Mouse (Mus musculus) B cell, adult 2 months (primary cell): ENCODE data around the gene 2010111I01Rik.

Source experiments
- DNase-seq, 2 experiments: peaks; one replicate each; pipeline ENCODE4 v3.0.0; 2022

Gene 2010111I01Rik

DNA sequence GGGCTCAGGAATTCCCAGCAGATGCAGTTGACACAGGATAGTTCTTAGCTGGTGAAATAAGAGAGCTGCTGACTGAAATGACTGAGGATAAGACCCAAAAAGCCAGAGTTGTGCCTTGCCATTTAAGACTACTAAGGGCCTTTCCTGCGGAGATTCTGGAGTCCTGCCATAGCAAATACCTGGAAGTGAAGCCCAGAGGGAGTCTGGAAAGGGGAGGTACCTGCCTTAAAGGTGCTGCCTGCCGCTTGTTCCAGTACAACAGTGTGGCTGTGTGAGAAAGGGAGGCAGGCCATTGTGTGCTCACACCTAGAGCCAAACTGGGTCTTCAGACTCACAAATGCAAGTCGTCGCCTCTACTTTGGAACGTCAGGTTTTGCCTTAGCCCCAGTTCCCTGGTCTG, 305.5 kb downstream of the 2010111I01Rik start:
- DNase-seq = no peak

DNA sequence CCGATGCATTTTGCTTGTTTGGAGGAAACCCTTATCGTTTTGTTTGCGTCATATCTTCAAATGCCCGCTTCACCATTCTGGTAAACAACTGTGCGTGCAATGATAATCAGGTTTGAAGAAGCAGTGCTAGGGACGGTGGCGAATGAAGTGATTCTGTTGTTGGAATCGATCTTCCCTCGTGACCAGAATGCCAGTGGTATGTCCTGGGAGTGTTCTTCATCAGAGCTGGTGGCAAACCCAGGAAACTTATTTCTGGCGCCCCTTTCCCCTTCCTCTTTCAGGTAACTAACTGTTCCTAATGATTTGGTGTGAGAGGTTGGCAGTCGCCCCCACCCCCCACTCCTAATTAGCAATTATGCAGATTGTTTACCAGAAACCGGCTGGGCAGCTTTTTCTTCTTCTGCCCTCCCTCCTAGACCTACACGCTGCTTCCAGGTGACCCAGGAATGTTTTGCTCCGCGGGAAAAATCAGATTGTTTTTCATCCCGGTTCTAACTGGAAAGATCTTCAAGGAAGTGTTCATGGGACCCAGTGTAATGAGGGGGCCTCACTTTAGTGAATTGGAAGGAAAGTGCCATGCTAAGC, 307.4 kb downstream of the 2010111I01Rik start:
- DNase-seq = no peak

DNA sequence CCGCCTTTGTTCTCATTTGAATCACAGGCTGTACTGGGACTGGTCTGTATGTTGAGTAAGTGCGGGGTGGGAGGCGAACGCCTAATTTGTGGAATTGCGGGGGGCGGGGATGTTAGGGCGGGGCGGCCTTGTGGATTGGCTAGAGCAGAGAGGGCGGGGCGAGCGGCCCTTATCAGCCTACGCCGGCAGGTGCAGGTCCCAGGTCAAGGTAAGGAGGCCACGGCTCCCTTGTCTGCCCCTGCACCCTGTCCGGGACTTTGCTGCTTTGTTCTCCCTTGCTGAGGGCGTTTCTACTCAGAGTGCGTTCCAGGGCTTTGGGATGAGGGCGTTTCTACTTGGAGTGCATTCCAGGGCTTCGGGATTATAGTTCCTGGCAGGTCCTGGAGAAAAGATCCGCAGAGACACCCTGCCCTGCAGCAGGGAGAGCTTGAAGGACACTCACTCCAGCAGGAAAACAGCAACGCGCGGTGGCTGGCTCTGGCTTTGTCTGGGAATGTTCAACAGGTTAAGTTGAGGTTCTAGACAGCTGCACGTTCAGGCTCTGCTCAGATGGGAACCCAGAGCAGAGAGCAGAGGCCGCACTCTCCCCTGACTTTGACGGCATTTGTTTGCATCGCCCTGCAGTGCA, 308.0 kb downstream of the 2010111I01Rik start:
- no peak for DNase-seq

DNA sequence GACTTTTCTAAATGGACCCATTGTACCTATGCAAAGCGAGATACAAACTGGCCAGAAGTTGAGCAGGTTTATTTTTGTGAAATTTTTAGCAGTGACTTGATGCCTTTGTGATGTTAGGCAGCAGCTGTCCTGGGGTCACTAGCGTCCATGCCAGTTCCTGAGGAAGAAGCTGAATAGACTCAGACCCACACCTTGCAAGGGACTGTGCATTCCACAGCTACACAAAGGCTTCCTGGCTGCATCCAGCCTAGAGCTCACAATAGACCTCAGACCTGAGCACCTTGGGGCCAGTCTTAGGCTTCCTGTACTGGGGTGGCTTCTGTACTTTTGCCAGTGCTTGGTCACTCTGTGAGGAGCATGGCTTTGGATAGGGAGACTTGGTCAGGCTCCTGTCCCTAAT, 309.2 kb downstream of the 2010111I01Rik start:
- DNase-seq = no peak

DNA sequence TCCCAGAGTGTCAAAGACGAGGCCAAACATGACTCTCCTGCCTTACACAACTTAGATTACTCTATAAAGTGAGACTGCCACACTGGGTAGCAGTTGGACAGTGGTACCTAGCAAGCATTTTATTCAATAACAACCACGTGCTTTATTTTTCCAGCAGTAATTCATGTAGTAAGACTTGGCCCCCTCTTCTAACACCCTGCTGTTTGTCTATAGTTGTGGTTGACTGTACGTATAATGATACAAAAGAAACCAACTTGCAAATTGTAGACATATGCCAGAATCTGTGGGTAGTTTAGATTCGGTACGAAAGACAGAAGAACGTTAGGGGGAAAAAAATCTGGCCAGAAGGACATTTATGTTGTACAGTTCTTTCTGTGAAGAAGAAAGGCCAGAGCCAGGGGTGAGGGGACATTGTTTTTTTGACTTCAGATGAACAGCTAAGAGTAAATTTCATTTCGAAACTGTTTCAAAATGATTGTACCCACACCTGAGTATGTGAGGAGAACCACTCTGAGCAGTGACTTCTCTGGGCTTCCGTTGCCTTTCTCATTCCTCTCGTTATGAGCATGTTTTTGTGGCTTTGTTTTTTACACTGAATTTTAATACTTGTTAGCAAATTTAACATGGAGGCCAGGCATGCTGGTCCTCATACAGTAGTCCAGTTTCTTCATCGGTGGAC, 309.9 kb downstream of the 2010111I01Rik start:
- no peak for DNase-seq

DNA sequence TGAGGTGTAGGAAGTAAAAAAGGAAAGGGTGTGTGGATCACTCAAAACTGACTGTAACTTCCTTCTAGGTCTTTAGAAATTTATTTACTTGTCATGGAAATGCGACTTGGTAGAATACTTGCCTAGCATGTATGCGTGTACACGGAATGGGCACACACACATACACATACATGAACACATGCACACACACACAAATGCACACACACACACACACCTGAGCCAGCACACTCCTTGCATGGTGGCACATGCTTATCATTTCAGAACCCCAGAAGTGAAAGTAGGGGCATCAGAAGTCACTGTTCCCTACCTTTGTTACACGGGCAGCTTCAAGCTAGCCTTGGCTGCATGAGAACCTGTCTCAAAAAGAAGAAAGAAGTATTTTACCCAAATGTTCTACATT, 311.7 kb downstream of the 2010111I01Rik start:
- no peak for DNase-seq

DNA sequence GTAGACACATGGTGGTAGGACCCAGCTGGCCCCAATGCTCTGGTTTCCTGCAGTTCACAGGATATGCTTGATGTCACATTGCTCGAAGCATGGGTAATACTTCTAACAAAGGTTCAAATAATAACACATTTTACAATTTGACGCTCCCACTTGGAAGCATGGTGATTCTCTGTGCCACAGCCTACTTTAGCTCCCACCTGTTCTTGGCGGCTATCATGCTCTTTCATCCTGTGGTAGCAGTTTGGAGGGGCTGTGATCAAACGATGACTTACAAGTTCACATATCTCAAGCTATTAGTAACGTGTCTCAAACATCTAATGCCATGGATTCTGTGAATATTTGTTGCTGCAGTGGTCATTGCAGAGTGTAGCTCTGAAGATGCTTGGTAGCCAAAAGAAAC, 312.6 kb downstream of the 2010111I01Rik start:
- no peak for DNase-seq

DNA sequence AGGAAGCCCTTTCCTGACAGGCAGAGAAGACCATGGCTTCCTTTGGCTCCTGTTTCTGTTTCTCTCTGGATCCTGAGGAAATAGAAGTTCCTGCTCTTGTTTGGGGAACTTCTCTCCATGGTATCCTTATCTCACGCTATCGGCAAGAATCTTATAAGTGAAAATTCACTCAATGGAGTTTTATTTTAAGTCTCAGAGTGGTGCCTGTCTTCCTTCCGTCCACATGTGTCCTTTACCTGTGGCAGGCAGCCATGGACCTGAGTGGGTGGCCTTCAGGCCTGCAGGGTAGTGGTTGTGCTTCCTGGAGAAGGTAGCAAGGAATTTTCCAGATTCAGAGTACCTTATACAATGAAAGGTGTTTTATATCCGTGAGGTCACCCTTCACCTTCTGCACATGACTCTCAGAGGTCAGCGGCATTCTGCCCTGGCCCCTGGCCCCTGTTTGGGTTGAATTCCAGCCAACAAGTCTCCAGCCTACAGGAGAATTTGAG, 313.5 kb downstream of the 2010111I01Rik start:
- no peak for DNase-seq

DNA sequence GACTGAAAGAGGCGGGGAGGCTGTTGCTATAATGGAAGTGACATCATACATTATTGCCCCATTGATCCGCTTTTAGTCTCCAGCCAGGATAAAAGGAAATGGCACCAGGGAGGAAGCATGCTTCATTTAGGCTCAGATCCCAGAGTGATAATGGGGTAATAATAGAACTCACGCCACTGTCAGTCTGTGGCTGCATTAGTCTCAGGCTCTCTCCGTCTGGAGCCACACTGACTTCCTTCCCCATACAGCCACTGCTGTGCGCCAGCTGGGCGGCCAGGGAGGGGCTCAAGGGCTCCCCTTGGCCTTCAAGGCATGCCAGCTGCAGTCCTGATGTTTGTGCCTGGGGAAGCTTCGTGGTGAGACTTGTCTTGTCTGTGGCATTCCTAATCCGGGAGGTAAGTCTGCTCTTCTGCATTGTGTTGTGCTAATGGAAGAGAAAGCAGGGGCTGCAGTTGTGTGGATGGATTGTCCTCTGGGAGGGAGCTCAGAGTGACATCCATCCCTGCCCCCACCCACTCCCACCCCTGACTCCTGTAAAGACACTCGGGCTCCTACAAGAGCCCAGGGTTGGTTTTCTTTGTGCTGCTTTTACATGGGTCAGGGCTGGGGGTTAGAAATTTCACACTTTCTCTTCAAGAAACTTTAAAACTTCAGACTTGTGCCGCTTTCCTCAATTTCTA, 314.2 kb downstream of the 2010111I01Rik start:
- peak; percentile 8 to 12 for DNase-seq

DNA sequence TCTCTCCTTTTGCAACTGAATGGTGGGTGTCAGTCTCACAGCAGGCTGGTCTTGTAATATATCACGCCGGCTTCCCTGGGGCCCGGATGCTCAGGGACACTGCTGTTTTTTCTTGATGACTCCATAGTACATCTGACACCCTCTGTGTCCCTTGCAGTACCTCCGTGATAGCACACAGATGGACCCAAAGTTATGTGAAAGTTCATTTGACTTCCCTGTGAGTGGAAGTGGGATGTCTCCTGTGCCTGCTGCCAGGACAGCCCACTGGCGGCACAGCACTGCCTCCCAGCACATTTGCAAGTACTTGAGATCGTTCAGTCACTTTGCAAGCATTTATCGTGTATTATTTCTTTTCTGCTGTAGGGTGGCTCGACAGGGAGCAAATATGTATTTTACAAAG, 315.1 kb downstream of the 2010111I01Rik start:
- no peak for DNase-seq

DNA sequence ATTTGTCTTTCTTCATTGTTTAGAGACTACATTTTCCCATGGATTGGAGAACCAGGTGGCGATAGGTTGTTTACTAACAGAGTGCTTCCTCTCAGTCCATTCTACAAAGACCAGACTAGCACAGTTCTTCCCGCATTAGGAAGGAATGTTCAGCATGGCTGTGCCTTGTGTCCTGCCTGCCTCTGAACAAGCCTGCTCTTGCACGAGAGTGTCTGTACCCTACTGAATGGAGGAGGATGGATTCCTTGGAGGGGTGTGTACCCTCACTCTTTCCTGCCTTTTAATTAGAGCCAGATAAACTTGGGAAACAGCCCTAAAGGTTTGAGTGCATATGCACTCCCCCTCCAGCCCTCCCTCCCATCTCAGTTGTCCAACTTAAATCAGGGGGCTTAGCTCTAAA, 315.7 kb downstream of the 2010111I01Rik start:
- DNase-seq = no peak

DNA sequence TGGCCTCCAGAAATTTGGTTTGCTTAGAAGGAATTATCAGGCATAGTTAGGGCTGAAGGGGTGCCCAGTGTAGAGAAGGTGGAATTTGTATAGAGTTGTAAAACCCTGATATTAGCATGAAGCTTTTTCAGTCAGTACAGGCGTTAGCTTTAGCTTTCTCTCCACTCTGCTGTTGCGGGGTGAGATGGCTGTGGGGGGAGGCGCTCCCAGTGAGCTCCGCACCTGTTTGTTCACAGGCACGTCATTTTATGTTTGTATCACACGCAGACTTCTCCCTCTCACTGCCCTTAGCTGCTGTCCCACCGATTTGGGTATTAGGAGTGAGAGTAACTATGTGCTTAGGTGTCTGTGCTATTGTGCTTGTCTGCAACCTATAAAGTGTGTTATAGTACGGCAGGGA, 316.5 kb downstream of the 2010111I01Rik start:
- DNase-seq = no peak

DNA sequence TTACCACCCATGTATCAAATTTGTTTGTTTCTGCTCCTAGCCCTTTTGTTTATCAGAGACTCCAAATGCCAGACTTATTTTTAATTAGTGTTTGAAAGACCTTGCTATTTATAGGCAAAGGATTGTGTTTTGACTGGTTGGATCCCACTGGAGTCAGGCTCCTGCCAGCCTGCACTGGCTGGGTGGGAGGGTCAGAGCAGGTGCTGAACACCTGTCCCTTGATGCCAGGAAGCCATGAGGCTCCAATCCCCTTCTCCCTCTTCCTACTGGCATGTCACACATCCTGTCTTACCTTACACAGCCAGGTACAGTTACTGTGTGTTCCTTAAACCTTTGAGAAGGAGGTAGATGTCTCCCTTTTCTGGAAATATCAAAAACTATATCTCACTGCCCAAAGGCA, 318.5 kb downstream of the 2010111I01Rik start:
- no peak for DNase-seq

DNA sequence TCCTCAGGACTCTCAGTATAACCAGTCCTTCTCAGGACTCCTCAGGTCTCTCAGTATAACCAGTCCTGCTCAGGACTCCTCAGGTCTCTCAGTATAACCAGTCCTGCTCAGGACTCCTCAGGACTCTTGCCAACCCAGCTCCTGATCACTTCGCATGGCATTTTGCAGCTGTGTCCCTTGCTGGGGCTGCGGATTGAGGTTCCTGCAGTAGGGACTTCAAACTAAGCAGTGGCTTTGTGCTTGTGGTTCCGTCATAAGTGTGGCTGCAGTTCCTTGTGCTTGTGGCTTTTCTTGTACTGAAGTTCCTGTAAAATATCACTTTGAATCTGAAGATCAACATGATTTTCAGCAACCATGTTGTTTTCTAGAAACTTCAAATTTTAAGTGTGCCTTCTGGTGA, 320.1 kb downstream of the 2010111I01Rik start:
- DNase-seq = no peak

DNA sequence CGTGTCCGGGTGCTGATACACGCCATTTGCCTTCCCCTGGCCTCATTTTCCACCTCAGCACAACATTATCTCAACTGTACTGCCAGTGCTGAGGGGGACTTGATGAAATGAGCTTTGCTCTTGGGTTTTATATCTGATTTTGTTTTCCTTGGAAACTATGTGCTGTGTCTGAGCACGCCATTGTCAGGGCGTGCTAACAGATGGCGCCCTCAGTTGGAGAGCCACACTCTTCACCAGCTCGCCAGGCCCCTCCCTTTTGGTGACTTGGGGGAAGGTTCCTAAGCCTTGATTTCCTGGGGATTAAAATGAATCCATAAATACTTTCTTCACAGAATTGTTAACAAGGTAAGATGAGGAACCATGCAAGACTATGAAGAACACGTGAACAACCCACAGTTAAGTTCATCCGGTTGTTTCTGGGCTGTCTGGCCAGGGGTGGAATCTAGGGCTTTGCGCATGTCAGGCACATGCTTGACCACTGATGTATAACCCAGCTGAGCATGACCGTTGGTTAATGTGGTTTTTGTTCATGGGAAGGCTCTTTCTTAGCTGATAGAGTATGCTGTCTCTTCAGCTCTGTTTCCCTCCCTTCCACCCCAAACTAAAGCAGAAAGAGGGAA, 321.9 kb downstream of the 2010111I01Rik start:
- DNase-seq = peak; percentile 6 to 8

DNA sequence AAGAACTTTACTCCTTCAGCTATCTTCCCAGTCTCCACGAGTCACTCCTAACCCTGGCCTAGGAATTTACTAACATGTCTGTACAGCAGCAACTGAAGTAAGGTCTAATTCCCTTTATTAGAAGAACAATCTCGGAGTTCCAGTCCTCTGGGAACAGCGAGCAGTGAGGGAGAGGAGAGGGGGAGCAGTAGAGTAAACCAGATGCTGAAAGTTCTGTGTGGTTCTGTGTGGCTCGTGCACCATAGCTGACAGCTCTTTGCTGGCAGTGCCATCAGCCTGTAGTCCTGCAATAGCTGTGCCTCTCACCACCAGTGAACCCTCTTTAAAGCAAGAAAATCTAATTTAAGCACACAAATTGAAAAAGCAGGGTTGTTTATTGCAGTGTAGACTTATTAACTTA, 324.5 kb downstream of the 2010111I01Rik start:
- no peak for DNase-seq

DNA sequence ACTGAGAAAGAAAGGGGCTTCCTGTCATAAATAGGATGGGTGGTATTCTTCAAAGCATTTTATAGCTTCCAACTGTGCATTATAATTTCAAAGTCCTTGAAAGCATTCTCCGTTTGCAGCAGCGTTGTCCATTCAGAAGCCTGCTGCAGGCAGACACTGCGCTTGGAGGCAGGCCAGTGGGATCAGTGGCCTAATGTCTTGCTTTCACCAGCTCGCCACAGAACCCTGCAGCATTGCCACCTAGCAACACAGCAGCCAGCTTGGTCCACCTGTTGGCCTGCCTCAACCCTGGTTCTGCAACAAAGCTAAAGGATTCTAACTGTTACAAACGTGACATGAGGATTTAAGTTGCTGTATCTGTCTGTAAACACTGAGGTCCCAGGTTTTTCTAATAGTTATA, 325.0 kb downstream of the 2010111I01Rik start:
- no peak for DNase-seq

DNA sequence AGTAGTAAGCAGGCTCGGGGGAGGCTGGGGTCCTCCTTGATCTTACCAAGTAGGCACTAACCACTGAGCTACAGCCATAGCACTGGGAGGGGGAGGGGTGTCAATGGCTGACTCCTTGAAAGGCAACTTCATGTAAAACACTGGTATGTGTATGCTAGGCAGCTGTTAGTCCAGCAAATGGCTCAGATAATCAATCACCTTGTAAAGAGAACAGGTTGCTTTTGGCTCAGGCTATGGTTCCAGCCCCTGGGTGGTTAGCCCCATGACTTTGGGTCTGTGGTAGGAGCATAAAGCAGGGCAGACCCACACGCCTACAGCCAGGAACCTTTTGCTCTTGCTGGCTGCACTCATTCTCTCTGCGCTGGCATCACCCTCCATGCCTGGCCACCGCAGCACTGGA, 325.4 kb downstream of the 2010111I01Rik start:
- no peak for DNase-seq

DNA sequence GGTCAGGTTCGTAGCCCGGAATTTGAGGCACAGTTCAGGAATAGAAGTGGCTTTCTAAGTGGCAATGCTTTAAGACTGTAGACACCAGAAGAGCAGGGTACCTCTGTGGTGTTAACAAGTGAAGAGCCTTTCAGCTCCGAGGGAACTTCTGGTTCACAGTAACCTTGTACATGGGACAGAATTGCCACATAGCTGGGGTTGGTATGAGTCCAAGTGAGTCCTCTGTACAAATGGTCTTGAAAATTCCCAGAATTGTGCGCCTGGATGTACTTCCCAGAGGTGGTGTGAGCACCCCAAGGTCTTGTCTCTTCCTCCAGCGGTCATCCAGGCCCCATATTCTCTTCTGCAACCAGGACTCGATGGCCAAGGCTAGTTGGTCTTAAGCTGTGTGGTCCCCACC, 326.3 kb downstream of the 2010111I01Rik start:
- DNase-seq = no peak

DNA sequence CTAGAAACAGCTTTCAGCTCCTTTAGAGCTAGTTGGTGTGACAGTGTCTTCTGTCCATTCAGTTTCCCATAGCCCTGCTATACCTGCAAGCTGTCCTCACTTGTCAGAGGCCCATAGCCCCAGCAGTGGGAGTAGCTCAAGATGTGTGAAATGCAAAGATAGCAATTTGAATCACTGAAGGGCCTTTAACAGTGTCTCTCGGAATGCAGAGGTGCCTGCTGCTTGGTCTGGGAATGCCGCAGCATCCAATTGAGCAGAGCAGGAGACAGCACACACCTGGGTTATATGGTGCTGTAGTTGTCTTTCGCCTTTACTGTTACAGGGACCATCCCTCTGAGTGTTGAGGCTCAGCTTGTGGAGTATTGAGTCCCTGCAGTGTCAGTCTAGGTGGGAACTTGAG, 329.0 kb downstream of the 2010111I01Rik start:
- no peak for DNase-seq

DNA sequence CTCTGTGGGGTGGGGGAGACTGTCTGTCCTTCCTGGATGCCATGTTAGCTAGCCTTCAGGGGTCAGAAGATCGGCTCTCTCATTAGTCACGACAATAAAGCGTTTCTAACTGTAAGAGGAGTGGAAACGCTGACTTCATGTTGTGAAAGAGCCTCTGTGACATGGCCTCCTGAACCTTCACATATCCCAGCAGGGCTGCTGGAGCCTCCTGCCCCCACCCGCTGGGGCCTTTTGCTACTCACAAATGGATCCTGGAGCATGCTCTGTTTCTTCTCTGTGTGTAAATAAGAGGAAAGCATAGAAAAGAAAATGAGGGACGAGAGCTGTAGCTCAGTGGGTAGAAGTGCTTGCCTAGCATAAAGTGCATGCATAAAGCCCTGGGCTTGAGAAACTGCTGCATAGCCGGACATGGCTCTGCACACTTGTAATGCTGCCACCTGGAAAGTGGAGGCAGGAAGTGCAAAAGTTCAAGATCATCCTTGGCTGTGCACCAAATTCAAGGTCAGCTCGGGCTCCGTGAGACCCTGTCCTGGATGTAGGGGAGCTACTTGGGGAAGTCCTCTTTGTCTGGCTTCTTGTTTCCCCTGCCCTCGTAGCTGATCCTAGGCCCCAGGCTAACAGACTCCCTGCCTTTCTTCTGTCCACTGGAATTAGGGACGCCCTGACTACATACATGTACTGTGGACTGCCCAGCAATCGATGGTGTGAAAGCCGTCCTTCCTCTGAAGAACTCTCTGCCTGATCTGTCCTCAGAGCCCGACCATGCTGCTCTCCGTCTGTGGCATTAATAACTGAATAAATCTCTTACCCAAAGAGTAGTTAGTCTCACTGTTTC, 329.9 kb downstream of the 2010111I01Rik start:
- no peak for DNase-seq

DNA sequence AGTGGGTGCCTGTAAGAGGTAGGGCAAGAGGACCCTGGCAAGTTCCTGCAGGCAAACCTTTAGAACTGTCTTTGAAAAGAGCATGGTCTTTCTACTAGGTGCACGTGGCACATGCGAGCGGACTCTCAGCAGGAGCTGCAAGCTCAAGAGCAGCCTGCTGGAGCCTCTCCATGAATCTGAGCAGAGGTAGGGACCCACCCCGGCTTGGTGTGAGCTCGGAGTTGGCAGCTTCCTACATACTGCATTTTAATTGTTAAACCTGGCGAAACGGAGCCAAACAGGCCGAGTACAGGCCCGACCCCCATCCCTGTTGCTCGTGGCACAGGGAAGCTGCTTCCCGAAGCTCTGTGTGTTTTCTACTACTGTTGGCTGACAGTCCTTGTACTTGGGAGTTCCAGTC, 331.6 kb downstream of the 2010111I01Rik start:
- no peak for DNase-seq
